Mouse (Mus musculus): ENCODE measurements around the gene Bdkrb1.

DNA sequence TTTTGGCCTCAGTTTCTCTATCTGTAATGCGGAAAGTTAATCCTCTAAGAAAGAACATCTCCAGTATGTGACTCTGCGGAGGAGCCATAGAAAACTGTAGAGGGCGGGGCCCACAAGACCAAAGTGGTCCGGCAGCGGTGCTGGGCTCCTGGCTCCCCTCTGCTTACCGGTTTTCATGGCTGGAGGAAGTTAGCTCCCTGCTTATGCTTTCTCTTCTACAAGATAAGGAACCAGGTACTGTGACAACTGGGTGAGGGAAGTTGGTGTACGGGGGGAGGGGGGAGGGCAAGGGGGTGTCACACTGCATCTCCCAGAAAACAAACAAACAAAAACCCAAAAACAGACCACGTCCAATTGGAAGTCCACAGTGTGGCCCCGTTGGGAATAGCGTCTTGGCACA, 4.4 kb upstream of the Bdkrb1 start:
- TF ChIP-seq CTCF (IDR thresholded peaks at IDR 0.05; ENCODE audit: borderline replicate concordance, insufficient read depth, low read depth, low read length) (no peak), POLR2A (IDR thresholded peaks at IDR 0.05; ENCODE audit: borderline replicate concordance, insufficient read depth, low read length) (no peak)

All from cerebellum, adult 2 months (tissue).